Mouse (Mus musculus): ENCODE measurements around the gene Drd3. TPM values are rescaled to one million over a fixed set of nuclear protein-coding genes. Genes with fewer than 3 reads are reported as not detected.

Drd3 gene
- polyA plus RNA-seq, 1 experiment from 2014 or later: not detected

GRCm38 (mm10) chr16:43869805-43870204, 116.0 kb downstream of the Drd3 start:
- Histone ChIP-seq H3K4me2 (no peak overlapping the region), H3K36me3 (ENCODE audit: control insufficient read depth, insufficient read depth, low read length) (peaks cover 4% of the 10 kb centered on the region; the same call in 1 of the 2 replicates), H3K4me3 (ENCODE audit: low read depth, low read length) (no peak overlapping the region), H3K9ac (ENCODE audit: low read length) (no peak overlapping the region), H3K9me3 (ENCODE audit: control insufficient read depth, low read length) (no peaks in the 10 kb centered on the region), H3K4me1 (ENCODE audit: control insufficient read depth, insufficient read depth, low read length) (no peaks in the 10 kb centered on the region), H3K27me3 (ENCODE audit: control insufficient read depth, insufficient read depth, low read length) (no peaks in the 10 kb centered on the region), H3K27ac (ENCODE audit: low read depth, low read length) (no peak overlapping the region)
- DNase-seq (ENCODE audit: low spot score, missing footprints) (no peak), ATAC-seq (ENCODE audit: low FRiP score) (no peak)

GRCm38 (mm10) chr16:43871419-43871818, 117.6 kb downstream of the Drd3 start:
- H3K9me3 ChIP-seq (ENCODE audit: control insufficient read depth, low read length): no peaks in the 10 kb centered on the region
- H3K4me3 ChIP-seq (ENCODE audit: low read depth, low read length): no peak overlapping the region
- no peak for DNase-seq (ENCODE audit: low spot score, missing footprints)
- no peaks in the 10 kb centered on the region for H3K4me1 ChIP-seq (ENCODE audit: control insufficient read depth, insufficient read depth, low read length)
- no peak overlapping the region for H3K9ac ChIP-seq (ENCODE audit: low read length)
- WGBS: 93% methylated on average over 7 of the region's 7 CpGs
- no peak for ATAC-seq (ENCODE audit: low FRiP score)
- H3K36me3 ChIP-seq (ENCODE audit: control insufficient read depth, insufficient read depth, low read length): peaks cover 4% of the 10 kb centered on the region; the same call in 1 of the 2 replicates
- no peak overlapping the region for H3K4me2 ChIP-seq
- no peaks in the 10 kb centered on the region for H3K27me3 ChIP-seq (ENCODE audit: control insufficient read depth, insufficient read depth, low read length)
- H3K27ac ChIP-seq (ENCODE audit: low read depth, low read length): no peak overlapping the region

Small RNA genes lying within 50 kb of the gene (microRNA-seq; reads per million reads assigned to microRNA genes)
- not detected for gene Gm25996

Other genes with a start within 250 kb of the Drd3 start
- not detected in 2 replicates for gene Tigit, start 89.9 kb upstream of the Drd3 start, polyA plus RNA-seq (2014; fragmentation: Nextera tagmentation; extraction: Ambion mirVana)
- gene Ccdc191, start 135.8 kb downstream of the Drd3 start, polyA plus RNA-seq (2014; fragmentation: Nextera tagmentation; extraction: Ambion mirVana): 14.0 and 17.7 TPM in 2 replicates
- gene Qtrt2, start 172.8 kb downstream of the Drd3 start, polyA plus RNA-seq (2014; fragmentation: Nextera tagmentation; extraction: Ambion mirVana): 39.4 and 39.9 TPM in 2 replicates
- 0.20 and 0.46 TPM in 2 replicates for gene Zdhhc23, start 225.8 kb downstream of the Drd3 start, polyA plus RNA-seq (2014; fragmentation: Nextera tagmentation; extraction: Ambion mirVana)